8 mouse cellular contexts compared by ENCODE assay signal in the genomic region with DNA sequence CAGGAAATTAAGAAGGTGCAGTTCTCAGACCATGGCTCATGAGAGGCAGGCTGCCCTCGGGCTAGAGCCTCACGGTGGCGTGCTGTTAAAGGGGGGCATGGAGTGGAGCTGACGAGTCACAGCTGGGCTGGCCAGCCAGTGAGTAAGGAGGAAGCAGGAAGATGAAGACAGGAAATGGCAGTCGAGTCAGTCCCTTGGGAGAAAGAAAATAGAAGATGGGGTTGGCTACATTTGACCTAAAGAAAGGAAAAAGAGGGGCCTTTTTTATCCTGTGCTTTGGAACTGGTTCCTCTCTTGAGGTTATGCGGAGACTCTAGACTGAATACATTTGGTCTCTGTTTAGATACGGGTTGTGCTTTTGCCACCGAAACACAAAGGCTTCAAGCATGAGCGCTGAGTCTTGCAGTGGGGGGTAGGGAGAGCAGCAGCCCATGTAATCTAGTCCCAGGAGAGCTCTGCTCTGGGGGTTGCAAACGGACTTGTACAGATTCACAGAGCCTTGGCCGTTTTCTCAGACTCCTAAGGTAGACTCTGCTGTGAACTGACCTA. TPM values are rescaled to one million over a fixed set of nuclear protein-coding genes. Genes with fewer than 3 reads are reported as not detected.
DNase-seq lines count a peak whose midpoint lies in the region; ATAC-seq lines count a peak whose summit lies in the region.

No protein-coding gene starts in this region.

- no peak overlapping the region for H3K9ac ChIP-seq in lung, embryonic 15.5 days
- no peak overlapping the region for H3K9ac ChIP-seq in forebrain, embryonic 15.5 days (replicated peaks)

- H3K4me3 ChIP-seq in lung, embryonic 15.5 days, result no peak overlapping the region
- H3K4me3 ChIP-seq in forebrain, embryonic 15.5 days, result no peak overlapping the region

- WGBS in lung, embryonic 15.5 days, result 47% methylated on average over 11 of the region's 11 CpGs
- 58% methylated on average over 11 of the region's 11 CpGs for WGBS in forebrain, embryonic 15.5 days

- H3K27ac ChIP-seq in lung, embryonic 15.5 days, result peak overlapping the region; percentile 29
- H3K27ac ChIP-seq in forebrain, embryonic 15.5 days (replicated peaks), result no peak overlapping the region

- H3K4me1 ChIP-seq in lung, embryonic 15.5 days, result no peaks in the 10 kb centered on the region
- H3K4me1 ChIP-seq in forebrain, embryonic 15.5 days, result no peaks in the 10 kb centered on the region

- H3K4me2 ChIP-seq in lung, embryonic 15.5 days, result no peak overlapping the region
- no peak overlapping the region for H3K4me2 ChIP-seq in forebrain, embryonic 15.5 days (replicated peaks)

- DNase-seq in 3134 (ENCODE audit: extremely low read depth, insufficient read length, low spot score), result peak; percentile 30
- DNase-seq in heart, postnatal 14 days, result peak; percentile 10 to 27
- peak; percentile 42 to 68 for DNase-seq in spleen, postnatal 4 days (ENCODE audit: low spot score in 2 of 2)
- no peak for DNase-seq in urinary bladder, postnatal 14 days (ENCODE audit: low spot score)
- no peak for DNase-seq in right cerebral cortex, postnatal 36 days (ENCODE audit: low spot score in 2 of 2)

- H3K27me3 ChIP-seq in lung, embryonic 15.5 days, result no peaks in the 10 kb centered on the region; the same call in 1 of the 2 replicates
- H3K27me3 ChIP-seq in forebrain, embryonic 15.5 days, result no peaks in the 10 kb centered on the region

- peak; percentile 61 for ATAC-seq in CD4-positive, CD25-positive, alpha-beta regulatory T cell, adult 4 months
- ATAC-seq in lung, embryonic 15.5 days (ENCODE audit: borderline replicate concordance, extremely low read depth, low FRiP score, low TSS enrichment), result 0 out of 2 replicates have a peak, but pooled peaks have one; percentile 64
- no peak for ATAC-seq in forebrain, embryonic 15.5 days (replicated peaks)

- no peaks in the 10 kb centered on the region for H3K36me3 ChIP-seq in lung, embryonic 15.5 days
- no peaks in the 10 kb centered on the region for H3K36me3 ChIP-seq in forebrain, embryonic 15.5 days

- intact Hi-C loops in heart, postnatal 14 days (cut with DNase I), result no loop called here

- H3K9me3 ChIP-seq in lung, embryonic 15.5 days, result no peaks in the 10 kb centered on the region
- no peaks in the 10 kb centered on the region for H3K9me3 ChIP-seq in forebrain, embryonic 15.5 days

RNA-seq across cellular contexts. Expression of a gene that starts 23.1 kb away (rescaled TPM):
- polyA plus RNA-seq in CD4-positive, CD25-positive, alpha-beta regulatory T cell, adult 4 months (2017; shearing (Covaris generic)), result 100 to 1,000 TPM; 330 to 401 TPM
- 100 to 1,000 TPM; 143 to 157 TPM for total RNA-seq in heart, postnatal 14 days (2021)
- polyA plus RNA-seq in lung, embryonic 15.5 days (2015; fragmentation: Nextera tagmentation; extraction: Ambion mirVana), result 35.9 and 36.9 TPM in 2 replicates
- 51.6 and 53.7 TPM in 2 replicates for polyA plus RNA-seq in forebrain, embryonic 15.5 days (2015; fragmentation: Nextera tagmentation; extraction: Ambion mirVana)

Comparison
In these comparisons a context has a peak if more than half of its experiments do, and no peak if none do; other contexts are left out.
1. DNase-seq: peak in 3134 (single experiment), heart, postnatal 14 days (2 of 2) and spleen, postnatal 4 days (2 of 2); none in urinary bladder, postnatal 14 days (single experiment) and right cerebral cortex, postnatal 36 days (0 of 2).